Mouse (Mus musculus) A20 (cell line): ENCODE measurements around the gene Chrnb4.

Experiments used
- DNase-seq: peaks from one replicate; pipeline ENCODE4 v3.0.0-alpha.2; 2011; ENCODE audit warnings: low read depth, low spot score

The Chrnb4 gene

GRCm38 (mm10) chr9:55023902-55024583 is 24.5 kb downstream of the Chrnb4 start:
- DNase-seq = peak; percentile 75

- DNase-seq = no peak
These were observed 25.3 kb downstream of the Chrnb4 start for GRCm38 (mm10) chr9:55023326-55023725.

- no peak for DNase-seq
These were observed 31.7 kb downstream of the Chrnb4 start for GRCm38 (mm10) chr9:55016926-55017325.

- DNase-seq = peak; percentile 12
These were observed 37.8 kb downstream of the Chrnb4 start for GRCm38 (mm10) chr9:55010588-55011350.

- no peak for DNase-seq
These were observed 38.9 kb downstream of the Chrnb4 start for GRCm38 (mm10) chr9:55009692-55010091.

- peak; percentile 18 for DNase-seq
These were observed 45.0 kb downstream of the Chrnb4 start for GRCm38 (mm10) chr9:55003609-55004008.

GRCm38 (mm10) chr9:54995645-54996044 is 52.9 kb downstream of the Chrnb4 start:
- no peak for DNase-seq

- DNase-seq = no peak
These were observed 54.2 kb downstream of the Chrnb4 start for GRCm38 (mm10) chr9:54994381-54994780.

GRCm38 (mm10) chr9:54990362-54990761 is 58.2 kb downstream of the Chrnb4 start:
- no peak for DNase-seq

GRCm38 (mm10) chr9:54982401-54982800 is 66.2 kb downstream of the Chrnb4 start:
- DNase-seq = no peak

GRCm38 (mm10) chr9:54981291-54982191 is 67.0 kb downstream of the Chrnb4 start:
- DNase-seq = no peak

- DNase-seq = no peak
These were observed 67.9 kb downstream of the Chrnb4 start, which contains the start of gene Chrna5 for GRCm38 (mm10) chr9:54980674-54981073. TSS of gene Chrna5 (plus strand) at chr9:54980880.
